Mouse (Mus musculus) E14TG2a.4 (cell line): ENCODE results near the gene Csmd2.

Source experiments
- CTCF ChIP-seq: conservative IDR thresholded peaks from 2 replicates; pipeline ENCODE4 v1.5.1; 2014; ENCODE audit warnings: low read length
- NANOG ChIP-seq: IDR thresholded peaks from 2 replicates; pipeline ENCODE4 v1.6.1; 2014; ENCODE audit warnings: borderline replicate concordance, low read length, mixed read lengths
- POU5F1 ChIP-seq: IDR thresholded peaks from 2 replicates; pipeline ENCODE4 v1.6.1; 2014; ENCODE audit warnings: low read length, borderline replicate concordance

- TF ChIP-seq CTCF = no peak
- TF ChIP-seq POU5F1 = no peak
- no peak for TF ChIP-seq NANOG
These were observed 282.5 kb downstream of the Csmd2 start for GRCm38 (mm10) chr4:128270177-128270576.
